Mouse (Mus musculus) 416B (cell line): ENCODE results near the gene Tex2.
A peak's percentile ranks its signal among the peaks of the same experiment; 100 is the strongest.
"Not testable (repeated sequence)": the region's sequence is repeated elsewhere in the genome, so short reads cannot be mapped to it uniquely, and the experiment has no call there.

ENCODE experiments used
- DNase-seq: peaks from one replicate; pipeline ENCODE4 v3.0.0; 2011; ENCODE audit warnings: low read depth

Gene Tex2

DNA sequence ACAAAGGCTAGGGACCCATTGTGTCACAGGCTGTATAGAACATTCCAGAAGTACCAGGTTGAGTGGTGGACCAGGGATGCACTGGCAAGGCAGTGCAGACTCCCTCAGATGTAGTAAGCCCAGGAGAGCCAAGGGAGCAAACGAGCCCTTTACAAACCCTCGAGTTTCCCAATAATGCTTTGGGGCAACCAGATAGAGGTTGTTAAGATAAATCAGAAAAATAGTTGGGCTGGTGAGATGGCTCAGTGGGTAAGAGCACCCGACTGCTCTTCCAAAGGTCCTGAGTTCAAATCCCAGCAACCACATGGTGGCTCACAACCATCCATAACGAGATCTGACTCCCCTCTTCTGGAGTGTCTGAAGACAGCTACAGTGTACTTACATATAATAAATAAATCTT lies 5.5 kb upstream of the Tex2 start:
- not testable (repeated sequence) for DNase-seq

DNA sequence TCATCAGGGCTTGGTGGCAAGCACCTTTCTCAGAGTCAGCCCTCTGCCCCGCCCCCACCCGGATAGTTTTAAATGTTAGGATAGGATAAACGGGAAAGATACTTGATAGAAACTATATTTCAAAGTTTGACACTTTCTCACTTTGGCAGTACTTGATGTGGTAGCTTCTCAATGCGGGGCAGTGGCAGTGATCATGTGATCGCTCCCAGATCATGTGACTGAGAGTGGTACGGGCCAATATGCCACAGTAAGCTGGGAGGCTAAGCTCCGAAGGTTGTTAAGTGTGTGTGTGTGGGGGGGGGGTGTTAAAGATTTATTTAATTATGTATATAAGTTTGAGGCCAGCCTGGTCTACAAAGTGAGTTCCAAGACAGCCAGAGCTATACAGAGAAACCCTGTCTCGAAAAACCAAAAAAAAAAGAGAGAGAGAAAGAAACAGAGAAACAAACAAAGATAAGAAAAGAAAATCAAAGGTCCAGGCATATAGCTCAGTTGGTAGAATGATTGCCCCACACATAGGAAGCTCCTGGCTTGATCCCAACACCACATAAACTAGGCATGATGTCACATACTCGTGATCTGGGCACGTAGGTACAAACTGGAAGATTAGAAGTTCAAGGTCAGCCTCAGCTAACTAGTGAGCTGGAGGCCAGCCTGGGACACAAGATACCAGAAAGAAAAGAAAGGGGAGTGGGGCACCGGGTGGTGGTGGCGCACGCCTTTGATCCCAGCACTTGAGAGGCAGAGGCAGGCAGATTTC lies 4.8 kb upstream of the Tex2 start:
- peak; percentile 71 for DNase-seq

DNA sequence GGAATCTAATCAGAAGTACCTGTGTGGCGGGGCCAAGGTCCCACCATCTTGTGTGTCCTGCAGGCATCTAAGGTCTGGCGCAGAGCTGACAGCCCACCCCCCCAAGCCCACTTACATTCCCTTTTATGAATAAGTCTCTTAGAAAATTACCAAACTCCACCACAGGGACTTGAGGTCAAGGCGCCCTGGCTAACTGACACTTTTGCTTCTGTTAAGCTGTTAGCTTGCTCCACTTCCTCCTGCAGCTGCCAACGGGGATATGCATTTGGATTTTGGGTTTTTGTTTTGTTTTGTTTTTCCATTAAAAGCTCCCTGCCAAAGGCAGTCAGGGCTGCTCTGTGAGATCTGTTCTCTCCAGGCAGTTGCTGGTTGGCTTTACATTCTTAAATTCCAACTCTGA lies 2.3 kb upstream of the Tex2 start:
- DNase-seq = peak; percentile 56

DNA sequence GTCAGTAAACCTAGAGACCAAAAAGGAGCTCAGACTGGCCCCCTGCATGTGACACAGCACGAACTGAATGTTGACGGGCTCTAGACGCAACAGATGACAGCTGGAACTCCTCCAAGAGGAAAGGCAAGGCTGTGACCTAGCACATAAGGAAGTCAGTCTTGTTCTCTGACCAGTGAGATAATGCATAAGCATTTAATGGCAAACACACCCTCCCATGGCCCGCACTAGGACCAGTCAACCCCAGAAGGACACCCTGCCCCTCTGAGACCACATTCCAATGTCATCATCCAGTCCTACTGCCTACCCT lies 1.1 kb upstream of the Tex2 start:
- peak; percentile 89 for DNase-seq

DNA sequence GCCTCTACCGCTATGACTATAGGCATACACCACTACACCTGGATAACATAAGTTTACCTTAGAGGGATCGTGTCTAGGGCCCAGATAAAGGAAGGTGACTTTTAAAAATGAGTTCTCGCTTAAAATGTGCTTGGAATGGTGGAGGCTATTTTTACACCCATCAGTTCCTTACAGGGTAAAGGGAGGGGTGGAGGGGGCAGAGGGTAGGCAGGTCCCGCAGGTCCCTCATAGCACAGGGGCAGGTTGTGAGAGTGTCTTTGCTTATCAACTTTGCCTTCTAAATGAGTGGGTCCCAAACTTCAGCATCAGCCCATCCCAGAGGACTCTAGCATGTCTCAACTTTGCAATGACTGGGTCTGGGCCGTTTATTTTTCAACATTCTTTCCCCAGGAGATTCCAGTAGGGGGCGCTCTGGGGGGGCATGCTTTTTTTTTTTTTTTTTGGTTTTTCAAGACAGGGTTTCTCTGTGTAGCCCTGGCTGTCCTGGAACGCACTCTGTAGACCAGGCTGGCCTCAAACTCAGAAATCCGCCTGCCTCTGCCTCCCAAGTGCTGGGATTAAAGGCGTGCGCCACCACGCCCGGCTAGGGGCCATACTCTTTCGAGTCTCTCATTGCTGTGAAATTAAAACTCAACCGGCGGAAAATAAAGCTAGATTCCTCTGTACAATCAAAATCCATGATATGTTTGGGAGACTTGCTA lies 565 bp upstream of the Tex2 start:
- DNase-seq = peak; percentile 72

DNA sequence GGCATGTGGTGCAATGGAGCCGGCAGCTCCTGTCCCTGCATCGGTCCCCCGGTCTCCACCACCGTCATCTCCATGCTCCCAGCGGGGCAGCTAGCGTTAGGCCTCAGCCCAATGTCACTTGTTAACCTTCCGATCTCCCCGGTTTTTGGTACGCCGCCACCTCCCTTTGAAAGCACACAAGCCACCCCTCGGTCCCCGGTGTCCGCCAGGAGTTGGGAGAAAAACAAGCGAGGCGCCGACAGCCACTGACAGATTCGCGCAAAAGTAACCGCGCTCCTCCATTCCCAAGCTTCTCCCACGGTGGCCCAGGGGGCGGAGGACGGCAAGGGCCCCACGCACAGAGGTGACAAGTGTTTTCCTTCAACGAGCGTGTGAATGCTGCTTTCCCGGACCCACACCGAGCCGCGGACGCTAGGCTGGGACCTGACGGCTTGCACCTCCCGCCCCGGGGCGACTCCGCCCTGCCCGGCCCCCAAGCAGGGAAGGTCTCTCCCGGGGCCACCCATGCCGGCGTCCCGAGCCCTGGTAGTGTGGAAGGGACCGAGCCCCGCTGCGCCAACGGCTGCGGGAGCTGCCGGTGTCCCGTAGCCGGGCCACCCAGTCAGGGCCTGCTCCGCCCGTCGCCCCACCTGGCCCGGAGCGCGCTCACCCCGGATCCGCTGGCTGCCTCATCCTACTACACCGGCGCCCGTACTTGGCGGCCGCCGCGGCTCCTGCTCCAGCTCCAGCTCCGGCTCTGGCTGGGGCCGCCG lies 838 bp downstream of the Tex2 start:
- DNase-seq = peak; percentile 48

DNA sequence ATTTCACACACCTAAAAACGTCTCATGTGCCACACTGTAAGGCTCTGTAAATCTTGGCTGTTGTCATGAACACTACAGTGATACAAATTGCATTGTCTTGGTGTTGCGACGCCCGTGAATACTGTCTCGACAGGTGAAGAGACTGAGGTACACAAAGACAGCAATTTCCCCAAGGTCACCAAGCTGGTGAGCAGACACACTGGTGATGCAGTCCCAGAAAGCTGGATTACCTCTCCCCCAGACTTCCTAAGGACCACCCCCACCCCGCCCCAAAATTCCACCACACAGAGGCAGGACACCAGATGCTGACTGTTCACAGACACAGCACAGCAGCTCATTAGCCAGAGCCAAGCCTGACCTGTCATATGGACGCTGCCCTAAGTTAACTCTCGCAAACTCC lies 3.5 kb downstream of the Tex2 start:
- DNase-seq = no peak

DNA sequence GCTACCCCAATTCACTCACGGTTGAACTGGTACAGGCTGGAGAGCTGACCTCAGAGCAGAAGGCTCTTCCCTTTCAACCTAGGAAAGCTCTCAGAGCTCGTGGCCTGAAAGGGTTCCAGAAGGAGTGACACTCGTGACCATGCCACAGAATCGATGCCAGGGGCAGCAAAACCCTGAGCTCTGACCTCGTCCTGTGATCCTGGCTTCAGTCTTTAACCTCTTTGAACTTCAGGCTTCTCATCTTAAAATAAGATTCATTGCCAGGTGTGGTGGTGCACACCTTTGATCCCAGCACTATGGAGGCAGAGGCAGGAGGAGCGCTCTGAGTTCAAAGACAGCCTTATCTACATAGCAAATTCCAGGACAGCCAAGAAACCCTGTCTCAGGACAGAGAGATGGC lies 5.9 kb downstream of the Tex2 start:
- no peak for DNase-seq

DNA sequence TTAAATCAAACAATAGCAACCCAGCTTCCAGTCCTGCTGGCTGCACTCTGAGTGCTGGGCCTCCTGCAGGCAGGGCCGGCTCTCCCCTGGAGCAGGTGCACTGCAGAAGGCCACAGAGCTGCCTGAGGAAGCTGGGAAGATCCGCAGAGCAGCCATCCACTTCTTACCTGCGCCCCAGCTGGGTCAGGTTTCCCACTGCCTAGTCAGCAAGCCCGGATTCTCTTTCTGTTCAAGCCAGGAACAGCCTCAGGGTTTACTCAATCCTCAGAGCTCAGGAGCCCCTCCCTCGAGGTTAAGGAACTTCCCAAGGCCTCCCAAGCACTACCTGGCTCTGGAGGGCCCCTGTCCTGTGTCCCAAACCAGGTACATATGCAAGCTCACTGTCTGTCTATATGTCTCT lies 7.2 kb downstream of the Tex2 start:
- no peak for DNase-seq

DNA sequence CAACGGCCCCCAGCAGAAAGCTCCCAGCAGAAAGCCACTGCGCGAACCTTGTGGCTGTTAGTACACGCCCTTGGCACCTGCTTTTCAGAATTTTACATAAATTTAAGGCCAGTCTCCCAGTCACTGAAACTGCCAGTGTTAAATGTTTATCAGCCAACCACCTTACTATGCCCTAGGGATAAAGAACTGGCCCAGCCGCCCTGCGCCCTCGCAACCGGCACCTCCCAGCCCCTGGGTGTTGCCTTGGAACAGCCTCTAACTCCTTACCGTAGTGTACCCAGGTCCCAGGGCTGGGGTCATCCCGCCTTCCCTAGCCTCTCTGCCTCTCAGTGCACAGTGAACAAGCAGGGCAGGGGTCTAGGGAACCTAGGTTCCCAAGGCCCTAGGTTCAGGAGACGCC lies 10.0 kb downstream of the Tex2 start:
- no peak for DNase-seq

DNA sequence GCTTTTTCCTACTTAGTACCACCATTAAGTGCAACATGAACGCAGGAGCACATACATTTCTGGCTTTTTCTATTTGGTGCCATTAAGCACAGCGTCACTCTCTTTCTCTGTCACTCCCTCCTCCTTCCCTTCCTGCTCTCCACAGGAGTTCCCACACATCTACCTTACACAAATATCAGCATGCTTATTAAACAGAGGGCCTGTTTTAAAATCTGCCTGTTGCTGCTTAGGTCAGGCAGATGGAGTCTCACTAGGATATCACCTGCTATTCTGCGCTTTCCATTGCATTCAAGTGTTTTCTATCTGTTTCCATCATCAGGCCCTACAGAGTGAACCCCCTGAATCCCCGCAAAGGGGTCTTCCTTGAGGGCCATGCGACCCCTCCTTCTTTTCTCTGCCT lies 13.1 kb downstream of the Tex2 start:
- no peak for DNase-seq

DNA sequence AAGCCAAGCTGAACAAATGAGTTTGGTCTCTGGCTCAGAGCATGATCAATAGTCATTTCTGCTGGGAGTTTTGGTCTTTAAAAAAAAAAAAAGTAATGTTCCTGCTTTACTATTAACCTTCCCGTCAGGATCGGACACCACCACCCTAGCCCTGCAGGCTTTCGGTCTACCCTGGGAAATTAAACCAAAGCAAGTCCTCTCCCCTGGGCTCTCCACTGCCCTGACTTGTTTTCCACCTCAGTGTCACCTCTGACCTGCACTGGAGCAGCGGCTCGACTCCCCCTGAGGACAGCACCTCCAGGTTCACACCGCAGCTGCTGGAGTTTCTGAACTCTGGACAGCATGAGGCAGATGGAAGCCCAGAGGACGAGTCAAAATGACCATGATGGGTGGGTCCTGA lies 13.9 kb downstream of the Tex2 start:
- no peak for DNase-seq

DNA sequence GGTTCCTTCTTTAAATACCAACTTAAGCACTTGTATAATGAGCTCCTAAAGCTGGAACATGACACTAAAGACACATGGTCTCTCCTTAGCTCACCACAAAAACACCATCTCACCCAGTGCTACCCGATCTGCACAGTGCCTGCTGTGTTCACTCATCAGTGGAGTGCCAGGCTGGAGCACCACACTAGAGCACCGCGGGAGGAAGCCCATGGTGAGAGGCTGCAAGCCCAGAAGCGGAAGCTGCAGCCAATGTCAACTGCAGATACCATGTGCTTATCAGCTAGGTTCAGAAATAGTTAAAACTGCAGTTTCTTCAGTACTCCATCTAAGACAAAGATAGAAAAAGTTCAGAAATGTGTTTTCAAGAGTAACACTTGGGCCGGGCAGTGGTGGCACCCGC lies 14.9 kb downstream of the Tex2 start:
- DNase-seq = peak; percentile 96

DNA sequence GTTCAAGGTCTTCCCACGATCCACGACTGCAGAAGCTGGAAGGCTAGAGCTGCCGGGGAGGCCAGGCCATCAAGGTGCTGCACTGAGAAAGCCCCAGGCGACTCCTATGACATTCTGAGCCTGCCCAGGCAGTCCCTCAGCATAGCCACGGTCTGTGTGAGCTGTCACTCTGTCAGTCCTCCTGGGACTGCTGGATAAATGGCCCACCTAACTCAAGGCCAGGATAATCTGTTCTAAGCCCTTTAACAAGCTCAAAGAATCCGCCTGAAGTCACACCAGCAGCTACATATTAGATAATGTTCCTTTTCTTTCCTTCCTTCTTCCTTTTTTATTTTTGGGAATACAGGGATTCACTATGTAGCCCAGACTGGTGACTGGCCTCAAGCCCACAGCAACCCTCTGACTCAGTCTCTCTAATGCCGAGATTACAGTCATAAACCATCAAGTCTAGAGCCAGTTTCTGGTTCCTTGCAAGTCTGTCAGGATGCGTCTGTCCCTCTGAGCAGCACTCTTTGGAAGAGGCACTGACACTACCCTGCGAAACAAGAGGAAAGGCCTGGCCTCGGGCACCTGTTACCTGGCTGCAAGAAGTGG lies 15.4 kb downstream of the Tex2 start:
- peak; percentile 28 for DNase-seq

DNA sequence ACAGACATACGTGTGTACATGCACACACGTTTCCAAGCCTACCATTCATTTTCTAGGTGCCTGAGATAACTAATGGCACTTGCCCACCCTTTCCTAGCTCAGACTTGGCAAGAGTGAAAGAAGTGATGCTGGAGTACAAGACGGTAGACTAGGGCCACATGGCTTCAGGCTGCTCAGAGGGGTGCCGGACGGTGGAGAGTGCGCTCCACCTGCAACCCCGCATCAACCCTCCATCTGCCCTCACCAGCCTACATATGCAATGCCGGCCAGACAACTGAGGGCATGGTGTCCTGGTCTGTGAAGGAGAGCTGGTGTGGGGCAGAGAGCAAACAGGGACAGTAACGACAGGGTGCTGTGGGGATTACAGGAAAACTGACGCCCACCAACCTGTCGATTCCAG lies 22.0 kb downstream of the Tex2 start:
- DNase-seq = no peak

DNA sequence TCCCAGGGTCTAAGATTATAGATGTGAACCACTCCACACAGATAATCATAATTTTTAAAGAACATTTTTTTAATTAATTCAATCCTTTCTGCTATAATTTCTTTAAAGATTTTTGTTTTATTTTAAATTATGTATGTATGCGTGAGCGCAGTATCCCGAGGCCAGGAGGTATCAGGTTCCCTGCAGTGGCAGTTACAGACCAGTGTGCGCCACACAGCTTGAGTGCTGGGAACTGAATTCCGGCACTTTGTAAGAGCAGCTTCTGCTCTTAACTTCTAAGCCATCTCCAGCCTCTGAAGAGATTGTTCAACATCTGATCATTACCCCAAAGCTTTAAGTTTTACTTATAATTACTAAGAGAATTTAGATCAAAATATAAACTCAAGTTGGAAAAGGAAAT lies 23.1 kb downstream of the Tex2 start:
- no peak for DNase-seq

DNA sequence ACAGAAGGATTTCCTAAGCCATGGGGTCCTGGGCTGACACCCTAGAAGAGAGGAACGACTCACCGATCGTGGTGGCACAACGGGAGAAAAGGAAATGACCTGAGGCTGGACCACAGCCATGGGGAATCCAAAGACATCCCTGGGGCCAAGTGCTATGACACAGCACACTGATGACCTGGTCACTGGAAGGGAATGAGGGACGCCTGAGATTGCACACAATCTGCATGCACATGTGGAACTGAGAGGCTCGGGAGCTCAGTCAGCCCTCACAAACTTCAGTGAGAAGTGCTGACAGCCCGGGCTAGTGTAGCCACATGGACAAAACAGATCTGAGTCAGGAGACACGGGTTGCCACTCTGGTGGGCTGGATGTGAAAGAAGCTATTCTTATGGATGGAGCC lies 24.4 kb downstream of the Tex2 start:
- peak; percentile 55 for DNase-seq

DNA sequence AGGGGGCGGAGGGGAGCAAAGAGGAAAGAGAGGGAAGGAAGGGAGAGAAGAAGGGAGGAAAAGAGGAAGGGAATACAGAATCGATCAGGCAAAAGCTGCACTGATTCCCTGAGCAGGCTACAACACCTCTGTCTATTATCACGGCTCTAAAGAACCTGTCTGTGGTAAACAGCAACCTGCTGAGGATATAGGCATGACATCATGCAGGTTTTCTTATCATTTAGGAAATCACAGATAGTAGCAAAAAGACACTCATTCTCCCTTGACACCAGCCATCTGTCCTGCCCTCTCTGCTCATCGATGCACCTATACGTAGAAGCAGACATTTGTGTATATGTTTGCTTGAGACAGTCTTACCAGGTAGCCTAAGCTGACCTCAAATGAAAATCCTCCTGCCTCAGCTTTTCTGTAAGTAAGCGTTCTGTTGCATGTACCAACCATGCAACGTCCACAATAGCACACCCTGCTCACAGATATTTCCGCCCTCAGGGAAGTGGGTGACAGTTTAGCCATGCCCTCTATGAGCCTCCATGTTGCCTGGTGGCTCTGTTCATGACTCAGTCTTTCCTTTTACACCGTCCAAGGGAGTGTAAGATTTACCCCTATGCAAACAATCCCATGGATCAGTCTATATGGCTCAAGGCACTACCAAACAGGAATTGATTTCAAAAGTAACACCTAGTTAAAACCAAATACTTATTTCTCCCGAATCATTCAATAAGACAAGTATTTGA lies 25.3 kb downstream of the Tex2 start:
- DNase-seq = peak; percentile 88

DNA sequence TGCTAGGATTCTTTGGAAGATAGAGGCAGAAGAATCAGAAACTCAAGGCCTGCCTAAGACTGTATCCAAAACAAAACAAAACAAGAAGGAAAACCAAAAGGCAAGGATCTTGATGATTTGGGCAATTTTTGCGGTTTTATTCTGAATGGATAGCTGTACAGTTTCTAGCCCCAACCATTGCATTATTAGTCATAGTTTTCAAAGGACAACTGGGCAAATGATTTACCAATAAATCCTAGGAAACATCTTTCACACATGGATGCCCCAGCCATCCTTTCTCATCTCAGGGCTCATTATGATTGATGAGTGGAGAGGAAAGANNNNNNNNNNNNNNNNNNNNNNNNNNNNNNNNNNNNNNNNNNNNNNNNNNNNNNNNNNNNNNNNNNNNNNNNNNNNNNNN lies 29.4 kb downstream of the Tex2 start:
- no peak for DNase-seq

DNA sequence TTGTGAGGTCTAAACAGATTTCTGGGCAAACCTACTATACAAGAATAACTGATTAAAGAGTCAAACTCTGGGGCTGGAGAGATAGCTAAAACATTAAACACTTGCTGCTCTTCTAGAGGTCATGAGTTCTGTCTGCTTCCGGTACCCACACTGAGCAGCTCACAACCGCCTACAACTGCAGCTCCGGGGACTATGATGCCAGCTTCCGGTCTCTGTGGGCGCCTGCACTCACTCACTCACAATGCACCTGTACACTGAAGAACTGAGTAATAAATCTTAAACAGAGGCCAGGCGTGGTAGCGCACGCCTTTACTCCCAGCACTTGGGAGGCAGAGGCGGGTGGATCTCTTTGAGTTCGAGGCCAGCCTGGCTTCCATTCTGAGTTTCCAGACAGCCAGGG lies 31.9 kb downstream of the Tex2 start:
- no peak for DNase-seq

DNA sequence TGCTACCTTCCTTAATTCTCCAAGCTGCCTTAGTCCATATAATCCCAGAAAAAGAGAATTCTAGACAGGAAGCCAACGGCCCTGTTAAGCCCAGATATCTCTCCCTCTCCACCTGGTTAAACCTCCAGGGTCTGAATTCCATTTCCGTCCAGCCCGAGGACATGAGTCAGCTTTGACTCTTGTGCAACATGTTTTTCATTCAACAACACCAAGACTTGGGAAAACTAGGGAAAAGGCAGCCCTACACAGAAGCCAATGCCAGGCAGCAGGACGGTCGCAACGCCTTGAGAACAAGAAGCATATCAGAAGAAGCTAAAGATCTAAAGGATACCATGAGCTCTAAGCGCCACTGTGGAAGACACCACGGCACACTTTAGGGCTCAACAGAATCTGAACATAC lies 32.8 kb downstream of the Tex2 start:
- DNase-seq = no peak

DNA sequence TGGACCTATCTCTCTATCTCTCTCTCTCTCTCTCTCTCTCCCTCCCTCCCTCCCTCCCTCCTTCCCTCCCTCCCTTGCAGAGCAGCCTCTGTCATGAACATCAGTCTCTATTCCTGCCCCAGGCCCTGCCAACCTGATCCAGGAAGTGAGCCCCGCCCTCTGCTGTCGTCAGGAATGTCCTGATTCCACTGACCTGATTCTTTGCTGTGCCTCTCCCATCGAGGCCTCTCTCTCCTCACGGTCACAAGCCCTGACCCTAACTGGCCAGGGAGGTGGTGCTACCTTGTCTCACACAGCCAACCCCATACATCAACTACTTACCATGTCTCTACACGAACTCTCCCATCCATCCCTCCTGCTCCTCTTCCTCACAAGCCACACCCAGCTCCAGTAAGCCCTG lies 33.3 kb downstream of the Tex2 start:
- no peak for DNase-seq
